Mouse (Mus musculus): ENCODE measurements around the gene Prkd2. TPM values are rescaled to one million over a fixed set of nuclear protein-coding genes. Genes with fewer than 3 reads are reported as not detected.

The Prkd2 gene
- polyA plus RNA-seq, 1 experiment from 2014 or later = 11.1 TPM

DNA sequence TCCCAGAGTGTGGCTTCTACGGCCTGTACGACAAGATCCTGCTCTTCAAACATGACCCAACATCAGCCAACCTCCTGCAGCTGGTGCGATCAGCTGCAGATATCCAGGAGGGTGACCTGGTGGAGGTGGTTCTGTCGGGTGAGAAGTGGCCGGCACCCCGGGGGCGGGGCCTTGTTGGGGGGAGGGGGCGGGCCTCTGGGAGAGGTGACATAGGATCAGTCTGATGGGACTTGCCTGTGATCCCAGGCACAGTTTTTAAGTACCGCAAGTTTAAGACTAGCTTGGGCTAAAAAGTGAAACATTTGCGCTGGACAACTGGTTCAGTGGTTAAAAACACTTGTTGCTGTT, 3.1 kb downstream of the Prkd2 start:
- 33% methylated on average over 10 of the region's 10 CpGs for WGBS
- H3K4me1 ChIP-seq (ENCODE audit: control insufficient read depth, insufficient read depth, low read length) = peaks cover 30% of the 10 kb centered on the region
- H3K9ac ChIP-seq (ENCODE audit: low read length) = peak overlapping the region; percentile 86
- no peaks in the 10 kb centered on the region for H3K27me3 ChIP-seq (ENCODE audit: control insufficient read depth, insufficient read depth, low read length)
- peak overlapping the region; percentile 61 for H3K4me3 ChIP-seq (replicated peaks; ENCODE audit: low read length)
- no peaks in the 10 kb centered on the region for H3K9me3 ChIP-seq (replicated peaks; ENCODE audit: control insufficient read depth, low read length)
- H3K27ac ChIP-seq (ENCODE audit: low read length) = peak overlapping the region; percentile 88
- peak overlapping the region; percentile 94 for H3K4me2 ChIP-seq (ENCODE audit: low read depth, low read length)
- peaks cover 18% of the 10 kb centered on the region for H3K36me3 ChIP-seq (ENCODE audit: control insufficient read depth, insufficient read depth, low read length)
- no peak for ATAC-seq (ENCODE audit: insufficient read depth, low FRiP score)

DNA sequence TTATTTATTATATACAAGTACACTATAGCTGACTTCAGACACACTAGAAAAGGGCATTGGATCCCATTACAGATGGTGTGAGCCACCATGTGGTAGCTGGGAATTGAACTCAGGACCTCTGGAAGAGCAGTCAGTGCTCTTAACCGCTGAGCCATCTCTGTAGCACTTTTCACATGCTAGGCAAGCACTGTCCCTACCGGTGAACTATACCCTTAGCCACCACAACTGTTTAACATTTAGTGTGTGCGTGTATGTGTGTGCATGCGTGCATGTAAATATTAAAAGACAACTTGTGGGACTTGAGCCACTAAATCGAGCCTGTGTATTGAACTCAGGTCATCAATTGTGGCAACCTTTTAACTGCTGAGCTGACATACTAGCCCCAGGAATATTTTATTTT, 4.1 kb downstream of the Prkd2 start:
- 91% methylated on average over 5 of the region's 5 CpGs for WGBS
- no peaks in the 10 kb centered on the region for H3K9me3 ChIP-seq (replicated peaks; ENCODE audit: control insufficient read depth, low read length)
- H3K36me3 ChIP-seq (ENCODE audit: control insufficient read depth, insufficient read depth, low read length) = peaks cover 18% of the 10 kb centered on the region
- no peak for ATAC-seq (ENCODE audit: insufficient read depth, low FRiP score)
- no peaks in the 10 kb centered on the region for H3K27me3 ChIP-seq (ENCODE audit: control insufficient read depth, insufficient read depth, low read length)
- peaks cover 26% of the 10 kb centered on the region for H3K4me1 ChIP-seq (ENCODE audit: control insufficient read depth, insufficient read depth, low read length)
- H3K4me2 ChIP-seq (ENCODE audit: low read depth, low read length) = no peak overlapping the region
- no peak overlapping the region for H3K9ac ChIP-seq (ENCODE audit: low read length)
- H3K27ac ChIP-seq (ENCODE audit: low read length) = no peak overlapping the region
- no peak overlapping the region for H3K4me3 ChIP-seq (replicated peaks; ENCODE audit: low read length)

DNA sequence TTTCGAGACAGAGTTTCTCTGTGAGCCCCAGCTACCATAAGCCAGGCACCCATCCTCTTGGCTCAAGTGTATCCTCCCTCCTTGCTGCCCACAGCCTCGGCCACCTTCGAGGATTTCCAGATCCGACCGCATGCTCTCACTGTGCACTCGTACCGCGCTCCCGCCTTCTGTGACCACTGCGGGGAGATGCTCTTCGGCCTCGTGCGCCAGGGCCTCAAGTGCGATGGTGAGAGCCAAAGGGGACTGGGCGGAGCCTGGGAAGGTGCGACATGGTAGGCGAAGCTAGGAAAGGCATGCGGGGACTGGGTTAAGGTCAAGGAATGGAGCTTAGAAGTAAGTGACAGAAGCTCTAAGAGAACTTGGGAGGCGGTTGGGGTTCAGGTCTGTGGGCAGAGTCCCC, 4.8 kb downstream of the Prkd2 start:
- ATAC-seq (ENCODE audit: insufficient read depth, low FRiP score) = no peak

DNA sequence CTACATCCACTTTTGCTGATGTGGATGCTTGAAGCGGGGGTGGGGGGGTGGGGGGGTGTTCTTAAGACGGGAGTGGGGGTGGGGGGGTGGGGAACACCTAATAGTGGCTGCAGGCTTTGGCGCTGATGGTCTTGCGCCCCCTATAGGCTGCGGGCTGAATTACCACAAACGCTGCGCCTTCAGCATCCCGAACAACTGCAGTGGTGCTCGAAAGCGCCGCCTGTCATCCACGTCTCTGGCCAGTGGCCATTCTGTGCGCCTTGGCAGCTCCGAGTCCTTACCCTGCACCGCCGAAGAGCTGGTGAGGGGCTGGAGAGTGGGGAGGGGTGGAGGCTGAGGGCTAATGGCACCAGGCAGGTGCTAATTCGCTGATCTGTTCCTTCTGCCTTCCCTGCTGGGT, 5.9 kb downstream of the Prkd2 start:
- H3K4me1 ChIP-seq (ENCODE audit: control insufficient read depth, insufficient read depth, low read length) = peaks cover 21% of the 10 kb centered on the region
- H3K9ac ChIP-seq (ENCODE audit: low read length) = no peak overlapping the region
- no peaks in the 10 kb centered on the region for H3K9me3 ChIP-seq (replicated peaks; ENCODE audit: control insufficient read depth, low read length)
- no peak overlapping the region for H3K4me3 ChIP-seq (replicated peaks; ENCODE audit: low read length)
- H3K27me3 ChIP-seq (ENCODE audit: control insufficient read depth, insufficient read depth, low read length) = no peaks in the 10 kb centered on the region
- no peak for ATAC-seq (ENCODE audit: insufficient read depth, low FRiP score)
- no peak overlapping the region for H3K4me2 ChIP-seq (ENCODE audit: low read depth, low read length)
- no peak overlapping the region for H3K27ac ChIP-seq (ENCODE audit: low read length)
- WGBS = 40% methylated on average over 17 of the region's 17 CpGs
- H3K36me3 ChIP-seq (ENCODE audit: control insufficient read depth, insufficient read depth, low read length) = peaks cover 21% of the 10 kb centered on the region

More for the DNA sequence above, 4.8 kb downstream of the Prkd2 start:
- no peaks in the 10 kb centered on the region for H3K27me3 ChIP-seq (ENCODE audit: control insufficient read depth, insufficient read depth, low read length)
- peaks cover 21% of the 10 kb centered on the region for H3K4me1 ChIP-seq (ENCODE audit: control insufficient read depth, insufficient read depth, low read length)
- no peak overlapping the region for H3K27ac ChIP-seq (ENCODE audit: low read length)
- 79% methylated on average over 19 of the region's 19 CpGs for WGBS
- H3K4me3 ChIP-seq (replicated peaks; ENCODE audit: low read length) = no peak overlapping the region
- peaks cover 21% of the 10 kb centered on the region for H3K36me3 ChIP-seq (ENCODE audit: control insufficient read depth, insufficient read depth, low read length)
- H3K9ac ChIP-seq (ENCODE audit: low read length) = no peak overlapping the region
- no peaks in the 10 kb centered on the region for H3K9me3 ChIP-seq (replicated peaks; ENCODE audit: control insufficient read depth, low read length)
- no peak overlapping the region for H3K4me2 ChIP-seq (ENCODE audit: low read depth, low read length)

DNA sequence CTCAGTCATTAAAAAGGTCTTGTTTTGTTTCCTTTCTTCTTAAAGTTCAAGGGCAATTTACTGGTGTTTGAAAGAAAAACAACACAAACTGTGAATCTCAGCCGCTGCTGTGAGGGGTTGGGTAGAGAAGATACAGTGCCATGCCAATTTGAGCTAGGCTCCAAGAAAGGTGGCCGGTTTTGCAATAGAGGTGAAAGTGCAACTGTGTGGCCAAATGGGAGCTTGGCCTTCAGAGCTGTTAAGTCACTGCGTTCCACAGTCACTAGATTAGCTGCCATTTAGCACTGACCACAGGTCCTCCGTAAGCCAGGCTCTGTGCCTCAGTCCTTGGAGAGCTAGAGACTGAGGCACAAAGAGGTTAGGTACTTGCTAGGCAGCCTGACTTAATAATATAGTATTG, 8.9 kb downstream of the Prkd2 start:
- H3K27ac ChIP-seq (ENCODE audit: low read length) = no peak overlapping the region
- WGBS = 89% methylated on average over 4 of the region's 4 CpGs
- no peaks in the 10 kb centered on the region for H3K27me3 ChIP-seq (ENCODE audit: control insufficient read depth, insufficient read depth, low read length)
- peaks cover 6% of the 10 kb centered on the region; the same call in 1 of the 2 replicates for H3K4me1 ChIP-seq (ENCODE audit: control insufficient read depth, insufficient read depth, low read length)
- H3K36me3 ChIP-seq (ENCODE audit: control insufficient read depth, insufficient read depth, low read length) = peaks cover 35% of the 10 kb centered on the region
- no peak overlapping the region for H3K4me2 ChIP-seq (ENCODE audit: low read depth, low read length)
- no peak overlapping the region for H3K4me3 ChIP-seq (replicated peaks; ENCODE audit: low read length)
- ATAC-seq (ENCODE audit: insufficient read depth, low FRiP score) = no peak
- H3K9ac ChIP-seq (ENCODE audit: low read length) = no peak overlapping the region
- no peaks in the 10 kb centered on the region for H3K9me3 ChIP-seq (replicated peaks; ENCODE audit: control insufficient read depth, low read length)

DNA sequence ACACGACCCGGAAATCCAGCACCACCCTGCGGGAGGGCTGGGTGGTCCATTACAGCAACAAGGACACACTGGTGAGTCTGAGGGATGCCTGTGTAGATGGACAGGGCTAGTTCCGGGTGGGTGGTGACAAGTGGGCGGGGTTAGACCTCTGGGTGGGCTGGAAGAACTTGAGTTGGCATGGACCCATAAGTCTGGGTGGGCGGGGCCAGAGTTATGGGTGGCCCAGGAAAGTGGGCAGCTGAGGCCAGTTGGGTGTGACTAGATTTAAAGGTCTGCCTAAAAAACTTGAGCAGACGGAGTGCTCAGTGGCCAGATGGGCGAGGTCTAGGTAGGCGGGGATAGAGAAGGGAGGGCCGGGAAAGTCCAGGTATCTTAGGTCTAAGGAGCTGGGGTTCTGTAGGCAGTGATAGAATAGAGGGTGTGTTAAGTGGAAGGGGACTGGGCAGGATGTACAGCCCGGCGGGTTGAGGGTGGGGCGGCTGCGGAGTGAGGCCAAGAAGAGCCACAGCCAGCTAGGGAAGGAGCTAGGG, 10.7 kb downstream of the Prkd2 start:
- Histone ChIP-seq H3K27ac (ENCODE audit: low read length) (peak overlapping the region; percentile 21; the same call in 1 of the 2 replicates), H3K36me3 (ENCODE audit: control insufficient read depth, insufficient read depth, low read length) (peaks cover 38% of the 10 kb centered on the region), H3K4me1 (ENCODE audit: control insufficient read depth, insufficient read depth, low read length) (peaks cover 6% of the 10 kb centered on the region; the same call in 1 of the 2 replicates), H3K4me3 (replicated peaks; ENCODE audit: low read length) (no peak overlapping the region), H3K9me3 (replicated peaks; ENCODE audit: control insufficient read depth, low read length) (no peaks in the 10 kb centered on the region), H3K4me2 (ENCODE audit: low read depth, low read length) (no peak overlapping the region), H3K9ac (ENCODE audit: low read length) (no peak overlapping the region), H3K27me3 (ENCODE audit: control insufficient read depth, insufficient read depth, low read length) (no peaks in the 10 kb centered on the region)
- peak; percentile 88 for ATAC-seq (ENCODE audit: insufficient read depth, low FRiP score)
- 77% methylated on average over 14 of the region's 14 CpGs for WGBS

DNA sequence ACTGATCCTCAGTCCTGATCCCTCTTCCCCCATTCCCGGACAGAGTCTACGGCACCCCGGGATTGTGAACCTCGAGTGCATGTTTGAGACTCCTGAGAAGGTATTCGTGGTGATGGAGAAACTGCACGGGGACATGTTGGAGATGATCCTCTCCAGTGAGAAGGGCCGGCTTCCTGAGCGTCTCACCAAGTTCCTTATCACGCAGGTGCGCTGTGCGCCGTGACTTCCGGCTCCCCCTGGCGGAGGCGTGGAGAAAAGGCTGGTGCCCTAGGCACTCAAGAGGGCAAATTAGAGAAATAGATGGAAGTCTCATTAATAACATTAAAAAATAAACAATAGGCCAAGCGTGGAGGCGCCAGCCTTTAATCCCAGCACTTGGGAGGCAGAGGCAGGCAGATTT, 15.6 kb downstream of the Prkd2 start:
- no peaks in the 10 kb centered on the region for H3K9me3 ChIP-seq (replicated peaks; ENCODE audit: control insufficient read depth, low read length)
- H3K36me3 ChIP-seq (ENCODE audit: control insufficient read depth, insufficient read depth, low read length) = peaks cover 20% of the 10 kb centered on the region
- no peak overlapping the region for H3K9ac ChIP-seq (ENCODE audit: low read length)
- no peak overlapping the region for H3K27ac ChIP-seq (ENCODE audit: low read length)
- no peak for ATAC-seq (ENCODE audit: insufficient read depth, low FRiP score)
- no peak overlapping the region for H3K4me3 ChIP-seq (replicated peaks; ENCODE audit: low read length)
- H3K4me1 ChIP-seq (ENCODE audit: control insufficient read depth, insufficient read depth, low read length) = peaks cover 6% of the 10 kb centered on the region; the same call in 1 of the 2 replicates
- WGBS = 26% methylated on average over 17 of the region's 17 CpGs
- no peak overlapping the region for H3K4me2 ChIP-seq (ENCODE audit: low read depth, low read length)
- no peaks in the 10 kb centered on the region for H3K27me3 ChIP-seq (ENCODE audit: control insufficient read depth, insufficient read depth, low read length)

DNA sequence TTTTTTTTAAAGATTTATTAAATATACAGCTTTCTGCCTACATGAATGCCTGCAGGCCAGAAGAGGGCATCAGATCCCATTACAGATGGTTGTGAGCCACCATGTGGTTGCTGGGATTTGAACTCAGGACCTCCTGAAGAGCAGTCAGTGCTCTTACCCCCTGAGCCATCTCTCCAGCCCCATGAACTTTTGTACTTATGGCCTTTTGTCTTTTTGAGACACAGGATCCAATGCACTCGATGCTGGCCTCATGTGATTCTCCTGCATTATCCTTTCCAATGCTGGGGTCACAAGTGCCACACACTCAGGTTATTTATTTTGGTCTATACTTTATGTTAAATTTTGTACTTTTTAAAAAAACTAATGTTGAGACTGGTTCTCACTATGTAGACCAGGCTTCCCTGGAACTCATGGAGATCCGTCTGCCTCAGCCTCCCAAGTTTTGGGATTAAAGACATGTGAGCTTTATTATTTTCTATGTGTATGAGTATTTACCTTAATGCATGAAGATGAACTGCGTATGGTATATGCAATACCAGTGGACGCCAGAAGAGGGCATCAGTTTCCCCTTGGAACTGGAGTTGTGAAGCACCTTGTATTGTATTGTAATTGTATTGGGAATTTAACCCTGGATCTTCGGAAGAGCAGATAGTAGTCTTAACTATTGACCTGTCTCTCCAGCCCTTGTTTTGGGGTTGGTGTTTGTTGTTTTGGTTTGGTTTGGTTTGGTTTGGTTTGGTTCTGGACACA, 17.4 kb downstream of the Prkd2 start:
- Histone ChIP-seq H3K4me2 (ENCODE audit: low read depth, low read length) (no peak overlapping the region), H3K4me1 (ENCODE audit: control insufficient read depth, insufficient read depth, low read length) (no peaks in the 10 kb centered on the region), H3K9me3 (replicated peaks; ENCODE audit: control insufficient read depth, low read length) (no peaks in the 10 kb centered on the region), H3K9ac (ENCODE audit: low read length) (no peak overlapping the region), H3K4me3 (replicated peaks; ENCODE audit: low read length) (no peak overlapping the region), H3K27me3 (ENCODE audit: control insufficient read depth, insufficient read depth, low read length) (no peaks in the 10 kb centered on the region), H3K27ac (ENCODE audit: low read length) (no peak overlapping the region), H3K36me3 (ENCODE audit: control insufficient read depth, insufficient read depth, low read length) (peaks cover 22% of the 10 kb centered on the region)
- WGBS = 33% methylated on average over 5 of the region's 5 CpGs
- no peak for ATAC-seq (ENCODE audit: insufficient read depth, low FRiP score)

DNA sequence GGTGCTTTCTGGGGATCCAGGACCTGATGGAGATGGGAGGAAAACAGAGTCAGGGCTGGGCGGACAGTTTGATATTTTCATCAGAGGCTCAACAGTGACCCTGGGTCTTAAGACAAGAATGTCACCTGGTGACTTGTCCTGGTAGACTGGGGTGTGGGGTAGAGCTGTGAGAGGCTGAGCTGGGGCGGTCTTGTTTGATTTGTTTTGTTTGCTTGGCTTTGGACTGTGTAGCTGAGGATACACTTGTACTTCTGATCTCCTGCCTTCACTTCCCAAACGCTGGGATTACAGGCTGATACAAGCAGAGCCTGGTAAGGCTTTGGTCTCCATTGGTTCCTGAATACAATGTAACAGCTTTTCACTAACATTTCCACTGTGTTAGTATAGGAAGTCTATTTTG, 24.8 kb downstream of the Prkd2 start:
- ATAC-seq (ENCODE audit: insufficient read depth, low FRiP score) = no peak
- no peak overlapping the region for H3K27ac ChIP-seq (ENCODE audit: low read length)

More for the DNA sequence above, 24.8 kb downstream of the Prkd2 start:
- Histone ChIP-seq H3K9ac (ENCODE audit: low read length) (no peak overlapping the region), H3K27me3 (ENCODE audit: control insufficient read depth, insufficient read depth, low read length) (no peaks in the 10 kb centered on the region), H3K4me3 (replicated peaks; ENCODE audit: low read length) (no peak overlapping the region), H3K4me1 (ENCODE audit: control insufficient read depth, insufficient read depth, low read length) (no peaks in the 10 kb centered on the region), H3K36me3 (ENCODE audit: control insufficient read depth, insufficient read depth, low read length) (peaks cover 12% of the 10 kb centered on the region), H3K9me3 (replicated peaks; ENCODE audit: control insufficient read depth, low read length) (no peaks in the 10 kb centered on the region), H3K4me2 (ENCODE audit: low read depth, low read length) (no peak overlapping the region)
- 73% methylated on average over 3 of the region's 3 CpGs for WGBS

Measured in stomach, embryonic 16.5 days (tissue).